In the genomic region with DNA sequence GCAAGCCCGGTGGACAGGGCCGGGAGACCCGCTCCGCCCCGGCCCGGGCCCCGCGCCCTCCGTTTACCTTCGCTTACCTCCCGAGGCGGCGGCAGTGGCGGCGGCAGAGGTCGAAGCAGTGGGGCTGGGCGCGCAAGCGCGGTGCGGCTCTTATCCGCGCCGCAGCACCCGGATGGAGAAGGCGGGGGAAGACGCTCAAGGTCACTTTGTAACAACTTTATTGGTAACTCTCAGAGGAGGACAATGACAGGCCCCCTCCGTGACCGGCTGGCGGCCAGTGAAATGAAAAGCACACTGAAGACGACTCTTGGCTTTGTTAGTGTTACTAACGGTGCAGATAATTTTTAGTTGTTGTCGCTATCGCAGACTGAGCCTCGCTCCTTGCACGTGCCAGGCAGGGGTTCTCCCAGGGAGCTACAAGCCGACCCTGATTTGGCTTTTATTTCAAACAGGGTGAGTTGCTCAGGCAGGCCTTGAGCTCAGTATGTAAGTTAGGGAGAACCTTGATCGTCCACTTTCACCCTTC, we compare ENCODE assay signal across 8 mouse cellular contexts. TPM values are rescaled to one million over a fixed set of nuclear protein-coding genes. Genes with fewer than 3 reads are reported as not detected.
DNase-seq lines count a peak whose midpoint lies in the region; ATAC-seq and TF ChIP-seq lines count a peak whose summit lies in the region.

A gene (minus strand): TSS at position 152 of the 526 bp plus-strand sequence.

- H3K4me3 ChIP-seq in E14TG2a.4 (replicated peaks; ENCODE audit: low read length) = peak within 1 kb of the TSS; percentile 95
- H3K4me3 ChIP-seq in forebrain, embryonic 13.5 days = peak within 1 kb of the TSS; percentile 94
- peak within 1 kb of the TSS; percentile 81 for H3K4me3 ChIP-seq in liver, postnatal 0 days (ENCODE audit: low read depth, low read length)
- H3K4me3 ChIP-seq in neural tube, embryonic 14.5 days (ENCODE audit: low read depth, low read length) = peak within 1 kb of the TSS; percentile 100

- no peak for TF ChIP-seq CTCF in E14TG2a.4 (conservative IDR thresholded peaks at IDR 0.05; ENCODE audit: low read length)
- no peak for TF ChIP-seq CTCF in liver, postnatal 0 days (IDR thresholded peaks at IDR 0.05; ENCODE audit: low read depth)

- peaks cover 52% of the 10 kb centered on the region for H3K4me1 ChIP-seq in E14TG2a.4 (replicated peaks; ENCODE audit: low read depth, low read length)
- peaks cover 18% of the 10 kb centered on the region for H3K4me1 ChIP-seq in forebrain, embryonic 13.5 days
- peaks cover 13% of the 10 kb centered on the region for H3K4me1 ChIP-seq in liver, postnatal 0 days (ENCODE audit: insufficient read depth)
- peaks cover 11% of the 10 kb centered on the region; the same call in 1 of the 2 replicates for H3K4me1 ChIP-seq in neural tube, embryonic 14.5 days (ENCODE audit: control insufficient read depth, insufficient read depth, low read length)

- peak; percentile 77 for TF ChIP-seq EP300 in liver, postnatal 0 days (IDR thresholded peaks at IDR 0.05; ENCODE audit: low read depth)

- peak; percentile 97 for ATAC-seq in forebrain, embryonic 13.5 days
- ATAC-seq in liver, postnatal 0 days = peak; percentile 91
- peak; percentile 96 for ATAC-seq in neural tube, embryonic 14.5 days (ENCODE audit: low read depth)

- peak within 1 kb of the TSS; percentile 83 for H3K27ac ChIP-seq in forebrain, embryonic 13.5 days
- peak within 1 kb of the TSS; percentile 98 for H3K27ac ChIP-seq in liver, postnatal 0 days (ENCODE audit: low read depth)
- peak within 1 kb of the TSS; percentile 87 for H3K27ac ChIP-seq in neural tube, embryonic 14.5 days (ENCODE audit: low read depth, low read length)

- peak within 1 kb of the TSS; percentile 99 for H3K9ac ChIP-seq in forebrain, embryonic 13.5 days
- H3K9ac ChIP-seq in liver, postnatal 0 days (replicated peaks) = peak within 1 kb of the TSS; percentile 99
- peak within 1 kb of the TSS; percentile 100 for H3K9ac ChIP-seq in neural tube, embryonic 14.5 days (replicated peaks; ENCODE audit: low read depth, low read length)

- WGBS in forebrain, embryonic 13.5 days = under 1% methylated on average over 38 of the region's 38 CpGs
- 1% methylated on average over 38 of the region's 38 CpGs for WGBS in large intestine, adult 2 months
- WGBS in liver, postnatal 0 days (ENCODE audit: insufficient replicate concordance) = under 1% methylated on average over 36 of the region's 38 CpGs
- 1% methylated on average over 37 of the region's 38 CpGs for WGBS in neural tube, embryonic 14.5 days

- intact Hi-C loops in heart, postnatal 10 days (cut with DNase I) = loop anchor here (2.0 kb wide), 1 partner anchor 18 kb away; a partner anchor contains a TSS

- peak; percentile 87 for DNase-seq in c-Kit-positive CD71-positive TER-119-positive erythroid progenitor cells, embryonic 14.5 days (ENCODE audit: low spot score)
- peak; percentile 95 for DNase-seq in heart, postnatal 10 days
- DNase-seq in large intestine, adult 2 months (ENCODE audit: low read depth, low spot score) = peak; percentile 78
- DNase-seq in liver, postnatal 0 days = peak; percentile 93
- DNase-seq in testis, postnatal 10 days (ENCODE audit: low spot score) = peak; percentile 93

- peak within 1 kb of the TSS; percentile 91 for H3K4me2 ChIP-seq in forebrain, embryonic 13.5 days
- H3K4me2 ChIP-seq in liver, postnatal 0 days (ENCODE audit: low read depth, low read length) = peak within 1 kb of the TSS; percentile 85
- peak within 1 kb of the TSS; percentile 68 for H3K4me2 ChIP-seq in neural tube, embryonic 14.5 days (ENCODE audit: low read depth, low read length)

- H3K27me3 ChIP-seq in E14TG2a.4 (ENCODE audit: insufficient read depth, low read length) = no peaks in the 10 kb centered on the region
- H3K27me3 ChIP-seq in forebrain, embryonic 13.5 days = no peaks in the 10 kb centered on the region
- no peaks in the 10 kb centered on the region for H3K27me3 ChIP-seq in liver, postnatal 0 days (ENCODE audit: insufficient read depth, low read length)
- no peaks in the 10 kb centered on the region; the same call in 1 of the 2 replicates for H3K27me3 ChIP-seq in neural tube, embryonic 14.5 days (ENCODE audit: control insufficient read depth, insufficient read depth, low read length)

- H3K36me3 ChIP-seq in E14TG2a.4 (ENCODE audit: insufficient read depth, low read length) = peaks cover 39% of the 10 kb centered on the region
- peaks cover 30% of the 10 kb centered on the region for H3K36me3 ChIP-seq in forebrain, embryonic 13.5 days (ENCODE audit: poor library complexity, severe bottlenecking)
- peaks cover 29% of the 10 kb centered on the region for H3K36me3 ChIP-seq in liver, postnatal 0 days (replicated peaks; ENCODE audit: insufficient read depth, low read length)
- peaks cover 26% of the 10 kb centered on the region for H3K36me3 ChIP-seq in neural tube, embryonic 14.5 days (ENCODE audit: control insufficient read depth, insufficient read depth, low read length)

- no peaks in the 10 kb centered on the region for H3K9me3 ChIP-seq in E14TG2a.4 (ENCODE audit: low read length)
- H3K9me3 ChIP-seq in forebrain, embryonic 13.5 days (replicated peaks) = no peaks in the 10 kb centered on the region
- no peaks in the 10 kb centered on the region for H3K9me3 ChIP-seq in liver, postnatal 0 days (ENCODE audit: low read length)
- no peaks in the 10 kb centered on the region for H3K9me3 ChIP-seq in neural tube, embryonic 14.5 days (ENCODE audit: control insufficient read depth, low read length)

RNA-seq across cellular contexts. Expression of the gene that starts here (rescaled TPM):
- polyA plus RNA-seq in forebrain, embryonic 13.5 days (2015; fragmentation: Nextera tagmentation; extraction: Ambion mirVana) = 975 and 989 TPM in 2 replicates
- total RNA-seq in heart, postnatal 10 days (2021) = 1,000 to 10,000 TPM; 3,482 to 3,602 TPM
- 1,108 and 1,172 TPM in 2 replicates for polyA plus RNA-seq in large intestine, adult 2 months (2012; rRNA removed)
- polyA plus RNA-seq in liver, postnatal 0 days (2015; fragmentation: Nextera tagmentation; extraction: Ambion mirVana) = 1,436 and 1,439 TPM in 2 replicates
- polyA plus RNA-seq in neural tube, embryonic 14.5 days (2014; fragmentation: Nextera tagmentation; extraction: Ambion mirVana) = 1,130 and 1,252 TPM in 2 replicates

Comparison
In these comparisons a context has a peak if more than half of its experiments do, and no peak if none do; other contexts are left out.
1. Peak in every context shown above with its lines: DNase-seq, ATAC-seq, H3K4me3 ChIP-seq and H3K27ac ChIP-seq.